ENCODE assay signal across 10 mouse cellular contexts in genomic region chr7:91261672-91262030, GRCm38 (mm10).
DNase-seq lines count a peak whose midpoint lies in the region; ATAC-seq and TF ChIP-seq lines count a peak whose summit lies in the region.
"Had no signal": no experiment of that assay in that cellular context is flagged by ENCODE, and none has a peak within 500 bp of the region (broad histone marks: within the 10 kb centered on the region; RNA-seq: fewer than 3 reads in every experiment).

No protein-coding gene starts in this region.

- no peak for TF ChIP-seq POLR2A in embryonic fibroblast, embryonic 13.5 days (IDR thresholded peaks at IDR 0.05; ENCODE audit: low read depth, low read length)

- TF ChIP-seq CTCF in kidney, postnatal 0 days (IDR thresholded peaks at IDR 0.05; ENCODE audit: low read depth) = no peak
- no peak for TF ChIP-seq CTCF in embryonic fibroblast, embryonic 13.5 days (IDR thresholded peaks at IDR 0.05; ENCODE audit: borderline replicate concordance, insufficient read depth, low read length)

- peak overlapping the region; percentile 27 for H3K4me3 ChIP-seq in kidney, postnatal 0 days (replicated peaks; ENCODE audit: low read depth, low read length)
- peak overlapping the region; percentile 36; the same call in 1 of the 2 replicates for H3K4me3 ChIP-seq in embryonic fibroblast, embryonic 13.5 days (ENCODE audit: insufficient read depth, low read length)
- peak overlapping the region; percentile 33 for H3K4me3 ChIP-seq in intestine, embryonic 15.5 days (replicated peaks)
- peak overlapping the region; percentile 44 for H3K4me3 ChIP-seq in neural tube, embryonic 12.5 days
- H3K4me3 ChIP-seq: heart, adult 2 months had no signal

- no peak overlapping the region for H3K9ac ChIP-seq in kidney, postnatal 0 days (ENCODE audit: low read depth, low read length)
- no peak overlapping the region for H3K9ac ChIP-seq in intestine, embryonic 15.5 days
- no peak overlapping the region for H3K9ac ChIP-seq in neural tube, embryonic 12.5 days

- no peaks in the 10 kb centered on the region for H3K4me1 ChIP-seq in kidney, postnatal 0 days (replicated peaks; ENCODE audit: insufficient read depth, low read length)
- H3K4me1 ChIP-seq in embryonic fibroblast, embryonic 13.5 days (ENCODE audit: control insufficient read depth, insufficient read depth, low read length) = no peaks in the 10 kb centered on the region
- no peaks in the 10 kb centered on the region; the same call in 1 of the 2 replicates for H3K4me1 ChIP-seq in intestine, embryonic 15.5 days (replicated peaks)
- H3K4me1 ChIP-seq in neural tube, embryonic 12.5 days = peaks cover 6% of the 10 kb centered on the region; the same call in 1 of the 2 replicates

- ATAC-seq in kidney, postnatal 0 days (replicated peaks; ENCODE audit: low FRiP score, low read depth) = no peak
- peak; percentile 78 for ATAC-seq in intestine, embryonic 15.5 days
- no peak for ATAC-seq in neural tube, embryonic 12.5 days (ENCODE audit: low FRiP score, low read depth)

- peak overlapping the region; percentile 66 for H3K4me2 ChIP-seq in kidney, postnatal 0 days (ENCODE audit: low read length)
- H3K4me2 ChIP-seq in intestine, embryonic 15.5 days (replicated peaks) = peak overlapping the region; percentile 80
- peak overlapping the region; percentile 85 for H3K4me2 ChIP-seq in neural tube, embryonic 12.5 days (replicated peaks)

- 0% methylated on average over 5 of the region's 5 CpGs for WGBS in kidney, postnatal 0 days
- under 1% methylated on average over 5 of the region's 5 CpGs for WGBS in intestine, embryonic 15.5 days
- under 1% methylated on average over 5 of the region's 5 CpGs for WGBS in neural tube, embryonic 12.5 days

- H3K27ac ChIP-seq in kidney, postnatal 0 days = no peak overlapping the region
- no peak overlapping the region for H3K27ac ChIP-seq in embryonic fibroblast, embryonic 13.5 days (ENCODE audit: insufficient read depth, low read length)
- no peak overlapping the region for H3K27ac ChIP-seq in intestine, embryonic 15.5 days
- H3K27ac ChIP-seq in neural tube, embryonic 12.5 days = no peak overlapping the region
- H3K27ac ChIP-seq: heart, adult 2 months had no signal

- no peaks in the 10 kb centered on the region for H3K9me3 ChIP-seq in kidney, postnatal 0 days (replicated peaks; ENCODE audit: low read length)
- no peaks in the 10 kb centered on the region for H3K9me3 ChIP-seq in intestine, embryonic 15.5 days
- no peaks in the 10 kb centered on the region for H3K9me3 ChIP-seq in neural tube, embryonic 12.5 days

- H3K27me3 ChIP-seq in kidney, postnatal 0 days (ENCODE audit: insufficient read depth, low read length) = no peaks in the 10 kb centered on the region
- peaks cover 8% of the 10 kb centered on the region; the same call in 1 of the 2 replicates for H3K27me3 ChIP-seq in intestine, embryonic 15.5 days (replicated peaks)
- no peaks in the 10 kb centered on the region for H3K27me3 ChIP-seq in neural tube, embryonic 12.5 days (replicated peaks)

- no peak for DNase-seq in kidney, postnatal 0 days (ENCODE audit: low spot score)
- DNase-seq in kidney, adult 11 months = no peak
- no peak for DNase-seq in right cerebral cortex, postnatal 10 days (ENCODE audit: low spot score in 2 of 2)
- no peak for DNase-seq in adrenal gland, postnatal 4 days (ENCODE audit: low spot score in 2 of 2)
- no peak for DNase-seq in layer of hippocampus, postnatal 25 days (ENCODE audit: extremely low spot score in 1 of 2, low spot score in 1 of 2)
- DNase-seq: heart, adult 2 months; lung, postnatal 14 days had no signal

- no peaks in the 10 kb centered on the region for H3K36me3 ChIP-seq in kidney, postnatal 0 days (ENCODE audit: insufficient read depth, low read length)
- H3K36me3 ChIP-seq in intestine, embryonic 15.5 days = no peaks in the 10 kb centered on the region
- H3K36me3 ChIP-seq in neural tube, embryonic 12.5 days = no peaks in the 10 kb centered on the region
